Mouse (Mus musculus): ENCODE data around the gene Olfr877. TPM values are rescaled to one million over a fixed set of nuclear protein-coding genes. Genes with fewer than 3 reads are reported as not detected.

The Olfr877 gene
- polyA plus RNA-seq, 1 experiment, result 0.31 TPM

DNA sequence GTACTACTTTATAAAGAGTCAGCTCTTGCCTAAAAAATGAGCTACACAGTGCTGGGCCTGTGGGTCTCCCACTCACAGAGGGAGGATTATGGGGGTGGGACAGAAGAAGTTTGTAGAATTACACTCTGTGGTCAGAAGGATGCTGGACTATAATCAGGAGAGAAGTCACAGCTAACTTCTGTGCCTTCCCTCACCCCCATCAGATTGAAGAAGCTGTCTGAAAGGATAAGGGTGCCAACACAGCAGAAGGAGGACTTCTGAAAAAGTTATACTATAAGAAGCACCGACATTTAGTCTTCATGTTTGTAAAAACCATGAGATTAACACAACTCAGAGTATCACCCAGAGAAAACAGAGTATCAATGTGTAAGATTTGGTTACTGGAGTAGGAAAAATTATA is 17.0 kb downstream of the Olfr877 start:
- H3K4me3 ChIP-seq (ENCODE audit: insufficient read depth, low read length), result no peak overlapping the region
- H3K4me1 ChIP-seq (ENCODE audit: control insufficient read depth, insufficient read depth, low read length), result no peaks in the 10 kb centered on the region
- H3K27ac ChIP-seq (ENCODE audit: insufficient read depth, low read length), result no peak overlapping the region
- no peak for TF ChIP-seq POLR2A (IDR thresholded peaks at IDR 0.05; ENCODE audit: extremely low read depth, insufficient read depth, low read length)
- no peak for TF ChIP-seq CTCF (IDR thresholded peaks at IDR 0.05; ENCODE audit: extremely low read depth, insufficient read depth, low read length)

DNA sequence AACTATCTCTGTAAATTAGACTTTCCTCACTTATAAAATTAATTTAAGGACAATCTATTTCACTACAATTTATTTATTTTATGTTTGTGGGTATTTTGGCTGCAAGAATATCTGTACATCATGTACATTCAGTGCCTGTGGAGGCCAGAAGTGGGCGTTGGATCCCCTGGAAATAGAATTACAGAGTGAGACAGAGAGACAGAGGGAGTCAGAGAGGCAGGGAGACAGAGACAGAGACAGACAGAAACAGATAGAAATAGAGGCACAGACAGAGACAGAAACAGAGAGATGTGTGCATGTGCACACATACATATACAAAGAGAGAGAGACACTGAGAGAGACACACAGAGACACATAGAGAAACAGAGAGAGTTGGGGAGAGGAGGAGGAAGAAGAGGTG is 17.5 kb downstream of the Olfr877 start:
- H3K4me1 ChIP-seq (ENCODE audit: control insufficient read depth, insufficient read depth, low read length), result no peaks in the 10 kb centered on the region
- 0 out of 2 replicates have a peak overlapping the region, but pooled peaks have one; percentile 3 for H3K27ac ChIP-seq (ENCODE audit: insufficient read depth, low read length)
- TF ChIP-seq POLR2A (IDR thresholded peaks at IDR 0.05; ENCODE audit: extremely low read depth, insufficient read depth, low read length), result no peak
- no peak for TF ChIP-seq CTCF (IDR thresholded peaks at IDR 0.05; ENCODE audit: extremely low read depth, insufficient read depth, low read length)

DNA sequence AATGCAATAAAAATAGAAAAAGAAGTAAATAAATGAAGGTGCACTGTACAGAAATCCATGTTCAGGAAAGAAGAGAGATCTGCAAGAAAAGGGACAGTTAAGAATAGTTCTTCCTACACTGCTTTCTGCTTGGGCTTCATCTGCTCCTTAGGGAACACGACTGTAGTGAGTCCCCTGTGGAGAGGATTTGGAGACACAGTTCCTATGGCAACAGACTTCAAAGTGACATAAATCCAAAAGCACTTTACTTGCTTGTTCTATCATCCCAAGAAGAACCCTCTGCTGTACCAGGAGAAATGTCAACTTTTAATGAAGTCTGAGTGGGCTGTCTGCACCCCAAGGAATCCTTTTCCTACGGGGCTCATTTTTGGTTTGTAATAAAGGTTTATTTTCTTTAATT is 36.9 kb downstream of the Olfr877 start:
- H3K27ac ChIP-seq (ENCODE audit: insufficient read depth, low read length), result peak overlapping the region; percentile 81; the same call in 1 of the 2 replicates
- no peaks in the 10 kb centered on the region for H3K4me1 ChIP-seq (ENCODE audit: control insufficient read depth, insufficient read depth, low read length)
- no peak overlapping the region for H3K4me3 ChIP-seq (ENCODE audit: insufficient read depth, low read length)
- TF ChIP-seq CTCF (IDR thresholded peaks at IDR 0.05; ENCODE audit: extremely low read depth, insufficient read depth, low read length) (no peak), POLR2A (IDR thresholded peaks at IDR 0.05; ENCODE audit: extremely low read depth, insufficient read depth, low read length) (no peak)

More for the DNA sequence above, 17.5 kb downstream of the Olfr877 start:
- no peak overlapping the region for H3K4me3 ChIP-seq (ENCODE audit: insufficient read depth, low read length)

DNA sequence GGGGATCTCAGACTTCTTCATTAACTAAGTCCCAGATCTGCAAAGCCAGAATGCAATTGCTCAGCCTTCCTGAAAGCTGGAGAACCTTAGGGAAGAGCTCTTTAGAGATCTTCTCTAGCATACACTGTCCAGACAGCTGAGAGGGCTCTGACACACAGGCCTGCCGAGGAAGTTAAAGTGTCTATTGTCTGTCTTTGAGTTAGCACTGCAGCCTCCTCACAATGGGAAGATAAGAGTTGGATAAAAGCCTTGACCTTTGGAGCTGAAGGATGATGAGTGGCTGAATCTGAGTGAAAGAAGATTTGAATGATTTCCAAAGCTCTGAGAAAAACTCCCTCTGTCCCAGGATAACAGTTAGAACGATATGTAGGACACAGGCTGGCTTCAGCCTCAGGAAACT is 42.6 kb downstream of the Olfr877 start, which contains the start of gene Olfr145:
Gene Olfr145 (plus strand): TSS at position 64 of the 400 bp plus-strand sequence.
- no peak within 1 kb of the TSS for H3K27ac ChIP-seq (ENCODE audit: insufficient read depth, low read length)
- TF ChIP-seq POLR2A (IDR thresholded peaks at IDR 0.05; ENCODE audit: extremely low read depth, insufficient read depth, low read length) (no peak), CTCF (IDR thresholded peaks at IDR 0.05; ENCODE audit: extremely low read depth, insufficient read depth, low read length) (no peak)
- H3K4me3 ChIP-seq (ENCODE audit: insufficient read depth, low read length), result no peak within 1 kb of the TSS
- no peaks in the 10 kb centered on the region for H3K4me1 ChIP-seq (ENCODE audit: control insufficient read depth, insufficient read depth, low read length)

DNA sequence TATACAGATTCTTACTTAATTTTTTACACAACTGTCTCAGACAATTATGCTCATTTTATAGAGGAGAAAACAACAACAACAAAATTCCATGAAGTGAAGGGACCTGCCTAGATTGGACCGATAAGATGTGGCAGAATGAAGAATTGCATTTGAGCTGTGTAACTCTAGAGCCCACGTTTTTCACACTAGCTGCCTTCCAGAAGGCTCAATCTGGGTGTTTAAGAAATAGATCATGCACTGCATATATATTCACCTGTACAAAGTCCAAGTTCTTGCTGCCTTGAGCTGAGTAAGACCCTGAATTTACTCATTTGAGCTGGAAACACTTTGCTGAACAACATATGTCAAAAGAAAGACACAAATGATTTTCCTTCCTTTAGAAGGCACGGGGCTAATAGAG is 51.5 kb downstream of the Olfr877 start:
- TF ChIP-seq CTCF (IDR thresholded peaks at IDR 0.05; ENCODE audit: extremely low read depth, insufficient read depth, low read length), result no peak
- TF ChIP-seq POLR2A (IDR thresholded peaks at IDR 0.05; ENCODE audit: extremely low read depth, insufficient read depth, low read length), result no peak
- H3K4me3 ChIP-seq (ENCODE audit: insufficient read depth, low read length), result no peak overlapping the region
- H3K27ac ChIP-seq (ENCODE audit: insufficient read depth, low read length), result no peak overlapping the region
- no peaks in the 10 kb centered on the region for H3K4me1 ChIP-seq (ENCODE audit: control insufficient read depth, insufficient read depth, low read length)

Other genes starting within 250 kb of the Olfr877 start
- gene Spa17, start 240.5 kb upstream of the Olfr877 start, polyA plus RNA-seq (2012; rRNA removed), result 4.8 and 5.0 TPM in 2 replicates
- 48.0 TPM in 2 replicates for gene Tbrg1, start 197.0 kb upstream of the Olfr877 start, polyA plus RNA-seq (2012; rRNA removed)
- gene Panx3, start 185.0 kb upstream of the Olfr877 start, polyA plus RNA-seq (2012; rRNA removed), result not detected in 2 replicates
- gene Olfr160, start 138.0 kb upstream of the Olfr877 start, polyA plus RNA-seq (2012; rRNA removed), result not detected in 2 replicates
- not detected in 2 replicates for gene Olfr874, start 109.2 kb upstream of the Olfr877 start, polyA plus RNA-seq (2012; rRNA removed)
- not detected in 2 replicates for gene Olfr875, start 82.4 kb upstream of the Olfr877 start, polyA plus RNA-seq (2012; rRNA removed)
- not detected in 2 replicates for gene Olfr876, start 51.2 kb upstream of the Olfr877 start, polyA plus RNA-seq (2012; rRNA removed)
- gene Olfr145, start 42.5 kb downstream of the Olfr877 start, polyA plus RNA-seq (2012; rRNA removed), result 0.02 TPM in 1 of 2 replicates, not detected in the other
- gene Olfr878, start 63.6 kb downstream of the Olfr877 start, polyA plus RNA-seq (2012; rRNA removed), result 0.23 and 0.26 TPM in 2 replicates
- 0.08 TPM in 1 of 2 replicates, not detected in the other for gene Olfr881, start 137.6 kb downstream of the Olfr877 start, polyA plus RNA-seq (2012; rRNA removed)
- not detected in 2 replicates for gene Olfr883, start 171.5 kb downstream of the Olfr877 start, polyA plus RNA-seq (2012; rRNA removed)
- gene Olfr884, start 192.3 kb downstream of the Olfr877 start, polyA plus RNA-seq (2012; rRNA removed), result not detected in 2 replicates
- not detected in 2 replicates for gene Olfr885, start 207.1 kb downstream of the Olfr877 start, polyA plus RNA-seq (2012; rRNA removed)
- gene Olfr887, start 229.8 kb downstream of the Olfr877 start, polyA plus RNA-seq (2012; rRNA removed), result not detected in 2 replicates

Measured in cortical plate, adult 2 months (tissue).